Mouse (Mus musculus) ES-Bruce4 (cell line): ENCODE results near the gene Lrrc8a. TPM values are rescaled to one million over a fixed set of nuclear protein-coding genes. Genes with fewer than 3 reads are reported as not detected.

Experiments used
- H3K27ac ChIP-seq: 2 replicates; pipeline ENCODE4 v1.5.1; 2012; ENCODE audit warnings: low read length, inconsistent platforms; ENCODE audit not compliant: insufficient read depth
- H3K27me3 ChIP-seq: 2 replicates; pipeline ENCODE4 v1.6.1; 2012; ENCODE audit warnings: mild to moderate bottlenecking, low read length, inconsistent platforms; ENCODE audit not compliant: control insufficient read depth, poor library complexity, insufficient read depth, severe bottlenecking
- H3K36me3 ChIP-seq: 2 replicates; pipeline ENCODE4 v1.6.1; 2012; ENCODE audit warnings: inconsistent platforms, mild to moderate bottlenecking, low read length, moderate library complexity; ENCODE audit not compliant: control insufficient read depth, poor library complexity, insufficient read depth, severe bottlenecking
- H3K4me1 ChIP-seq: one replicate; pipeline ENCODE4 v1.8.1; 2011; ENCODE audit warnings: low read length; ENCODE audit not compliant: control insufficient read depth, insufficient read depth
- H3K4me3 ChIP-seq: 2 replicates; pipeline ENCODE4 v1.5.1; 2011; ENCODE audit warnings: low read depth, mild to moderate bottlenecking, low read length
- H3K9ac ChIP-seq: 2 replicates; pipeline ENCODE4 v1.6.1; 2012; ENCODE audit warnings: low read depth, mild to moderate bottlenecking, inconsistent platforms; ENCODE audit not compliant: poor library complexity, severe bottlenecking
- H3K9me3 ChIP-seq: replicated peaks from 2 replicates; pipeline ENCODE4 v1.6.1; 2012; ENCODE audit warnings: mild to moderate bottlenecking, low read length, inconsistent platforms; ENCODE audit not compliant: control insufficient read depth, poor library complexity, insufficient read depth, severe bottlenecking
- CTCF ChIP-seq: IDR thresholded peaks from one replicate; pipeline ENCODE4 v1.8.1; 2011; ENCODE audit warnings: low read depth, low read length
- EP300 ChIP-seq: IDR thresholded peaks from 2 replicates; pipeline ENCODE4 v1.6.1; 2011; ENCODE audit warnings: low read depth, low read length; ENCODE audit not compliant: insufficient read depth
- POLR2A ChIP-seq: IDR thresholded peaks from one replicate; pipeline ENCODE4 v1.8.1; 2011; ENCODE audit warnings: low read length; ENCODE audit not compliant: insufficient read depth
- polyA plus RNA-seq: library from polyadenylated mRNA; stranded (reverse); fragments of >200 nt; gene quantifications from 2 replicates; pipeline ENCODE4 v1.2.4, GENCODE M21; 2011; ENCODE audit warnings: low read depth; ENCODE audit not compliant: missing spikeins, insufficient read depth, insufficient read length

The Lrrc8a gene
- polyA plus RNA-seq, 1 experiment: 19.2 TPM

DNA sequence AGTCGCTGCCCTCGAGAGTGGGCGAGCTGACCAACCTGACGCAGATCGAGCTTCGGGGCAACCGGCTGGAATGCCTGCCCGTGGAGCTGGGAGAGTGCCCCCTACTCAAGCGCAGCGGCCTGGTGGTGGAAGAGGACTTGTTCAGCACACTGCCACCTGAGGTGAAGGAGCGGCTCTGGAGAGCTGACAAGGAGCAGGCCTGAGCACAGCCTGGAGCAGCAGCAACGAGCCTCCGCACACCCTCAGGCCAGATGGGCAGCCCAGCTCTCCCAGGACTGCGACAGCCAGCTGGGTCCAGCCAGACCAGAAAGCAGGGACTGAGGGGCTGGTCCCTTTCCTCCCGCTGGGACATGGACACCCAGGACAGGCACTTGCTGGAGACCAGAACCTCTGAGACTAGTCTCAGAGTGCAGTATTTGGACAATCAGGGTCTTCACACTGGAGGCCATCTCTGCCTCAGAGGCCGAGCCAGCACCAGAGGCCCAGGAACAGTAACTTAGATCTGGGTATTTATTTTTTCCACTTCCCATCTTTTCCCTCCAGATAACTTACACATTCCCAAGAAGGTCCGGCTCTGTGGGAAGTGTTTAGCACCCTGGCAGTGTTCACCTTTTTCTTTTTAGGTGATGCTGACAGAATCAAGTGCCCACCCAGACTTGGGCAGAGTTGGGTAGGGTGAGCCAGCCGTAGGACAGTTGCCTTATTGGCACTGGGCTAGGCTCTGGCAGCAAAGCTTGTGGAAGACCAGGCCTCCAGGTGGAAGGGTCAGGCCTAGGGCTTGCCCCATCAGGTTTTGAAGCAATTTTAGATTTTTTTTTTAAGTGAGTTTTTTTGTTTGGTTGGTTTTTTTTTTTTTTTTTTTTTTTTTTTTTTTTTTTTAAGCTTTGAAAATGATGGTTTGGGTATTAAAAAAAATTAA lies 24.7 kb downstream of the Lrrc8a start:
- Histone ChIP-seq H3K4me3 (peak overlapping the region; percentile 15; the same call in 1 of the 2 replicates), H3K4me1 (peaks cover 8% of the 10 kb centered on the region), H3K27me3 (no peaks in the 10 kb centered on the region), H3K36me3 (peaks cover 2% of the 10 kb centered on the region; the same call in 1 of the 2 replicates), H3K27ac (no peak overlapping the region), H3K9ac (no peak overlapping the region), H3K9me3 (no peaks in the 10 kb centered on the region)
- TF ChIP-seq POLR2A (no peak), CTCF (no peak), EP300 (no peak)

DNA sequence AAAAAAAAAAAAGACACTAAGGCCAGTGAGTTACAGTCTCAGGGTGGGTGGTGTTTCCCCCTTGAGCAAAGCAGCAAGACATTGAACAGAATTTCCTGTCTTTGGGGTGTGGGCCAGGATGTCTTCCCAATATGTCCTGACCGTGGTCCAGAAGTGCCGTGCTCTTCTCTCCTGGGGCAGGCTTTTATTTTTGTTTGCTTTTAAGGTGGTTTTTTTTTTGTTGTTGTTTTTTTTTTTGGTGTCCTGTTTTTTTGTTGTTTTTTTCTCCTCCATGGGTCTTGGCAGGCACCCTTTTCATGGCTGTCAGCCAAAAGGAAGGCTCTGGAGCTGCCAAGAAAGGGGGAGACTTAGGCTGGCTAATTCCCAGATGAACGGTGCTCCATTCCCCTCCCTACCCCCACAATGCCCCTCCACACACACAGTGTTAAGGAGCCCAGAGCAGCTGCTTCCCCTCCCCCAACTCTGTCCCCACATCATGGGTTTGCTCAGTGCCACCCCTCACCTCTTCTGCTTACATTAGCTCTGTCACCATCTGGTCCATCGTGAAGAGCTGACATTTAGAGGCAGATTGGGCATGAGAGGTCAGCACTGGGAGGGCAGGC lies 25.4 kb downstream of the Lrrc8a start:
- no peak overlapping the region for H3K9ac ChIP-seq
- H3K4me3 ChIP-seq: no peak overlapping the region
- TF ChIP-seq EP300 (no peak), POLR2A (no peak), CTCF (no peak)
- H3K27me3 ChIP-seq: no peaks in the 10 kb centered on the region
- no peaks in the 10 kb centered on the region for H3K36me3 ChIP-seq
- H3K9me3 ChIP-seq: no peaks in the 10 kb centered on the region
- H3K4me1 ChIP-seq: peaks cover 8% of the 10 kb centered on the region
- no peak overlapping the region for H3K27ac ChIP-seq

- Histone ChIP-seq H3K9me3 (no peaks in the 10 kb centered on the region), H3K27me3 (no peaks in the 10 kb centered on the region), H3K4me3 (no peak overlapping the region), H3K27ac (0 out of 2 replicates have a peak overlapping the region, but pooled peaks have one; percentile 11), H3K9ac (no peak overlapping the region), H3K36me3 (no peaks in the 10 kb centered on the region), H3K4me1 (peaks cover 6% of the 10 kb centered on the region)
- TF ChIP-seq CTCF: no peak
- no peak for TF ChIP-seq POLR2A
- TF ChIP-seq EP300: no peak
Measured at GRCm38 (mm10) chr2:30263811-30264210, 26.3 kb downstream of the Lrrc8a start.

DNA sequence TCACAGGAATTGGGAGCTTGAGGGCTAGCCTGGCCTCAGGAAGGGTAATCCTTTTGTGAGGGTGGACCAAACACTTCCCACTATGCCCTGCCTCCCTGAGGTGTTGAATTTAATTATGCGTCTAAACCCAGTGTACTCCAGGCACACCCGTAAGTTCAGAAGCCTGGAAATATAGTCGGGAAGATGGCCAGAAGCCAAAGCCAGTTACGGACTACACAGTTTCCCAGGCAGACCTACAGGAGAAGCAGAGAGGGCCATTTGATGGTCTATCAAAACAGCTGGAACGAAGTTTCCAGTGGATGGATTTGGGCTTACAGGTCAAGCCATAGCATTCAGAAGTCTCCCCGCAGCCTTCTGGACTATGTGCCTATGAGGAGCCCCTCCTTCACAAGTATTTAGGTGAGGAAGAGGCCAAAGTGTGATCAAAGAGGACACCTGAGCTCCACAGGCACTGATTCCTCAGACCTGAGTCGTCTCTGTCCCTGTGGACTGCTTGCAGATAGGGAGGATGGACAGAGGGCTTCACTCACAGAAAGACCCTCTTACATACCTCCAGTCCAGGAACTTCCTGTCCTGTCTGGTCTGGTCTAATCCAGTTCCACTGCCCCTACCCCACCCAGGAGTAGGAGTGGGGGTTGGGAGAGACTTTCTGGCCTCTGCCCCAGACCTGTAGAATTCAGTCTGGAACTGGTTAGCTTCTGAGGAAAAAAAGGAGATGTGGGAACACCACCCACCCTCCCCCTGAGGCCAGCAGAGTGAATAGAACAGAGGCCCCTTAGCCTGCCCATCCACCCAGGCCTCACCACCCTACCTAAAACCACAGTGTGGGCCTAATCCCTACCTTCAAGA lies 27.4 kb downstream of the Lrrc8a start:
- no peaks in the 10 kb centered on the region for H3K9me3 ChIP-seq
- H3K27ac ChIP-seq: peak overlapping the region; percentile 83
- H3K9ac ChIP-seq: 0 out of 2 replicates have a peak overlapping the region, but pooled peaks have one; percentile 55
- no peaks in the 10 kb centered on the region for H3K36me3 ChIP-seq
- H3K4me3 ChIP-seq: no peak overlapping the region
- peaks cover 6% of the 10 kb centered on the region for H3K4me1 ChIP-seq
- peak; percentile 89 for TF ChIP-seq EP300
- TF ChIP-seq POLR2A: no peak
- no peaks in the 10 kb centered on the region for H3K27me3 ChIP-seq

DNA sequence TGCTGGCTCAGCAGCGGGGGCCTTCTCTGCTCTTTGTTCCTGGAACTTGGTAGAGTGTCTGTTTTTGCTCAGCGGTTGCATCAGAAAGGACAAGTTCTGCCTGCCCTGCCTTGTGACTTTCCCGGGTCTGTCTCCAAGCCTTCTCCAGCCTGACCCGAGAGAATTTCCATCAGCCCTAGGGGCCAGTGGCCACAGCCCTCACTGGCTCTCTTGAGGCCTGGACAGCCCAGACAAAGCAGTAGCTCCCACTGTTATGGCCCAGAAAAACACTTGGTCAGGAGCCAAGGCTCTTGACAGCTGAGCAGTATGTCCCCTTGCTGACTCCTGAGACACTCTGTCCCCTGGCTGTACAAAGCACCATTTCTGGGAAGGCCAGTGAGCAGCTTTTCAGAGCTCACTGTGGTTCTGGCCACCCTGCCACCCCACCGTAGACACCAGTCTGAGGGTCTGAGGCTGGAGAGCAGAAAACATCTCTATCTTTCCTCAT lies 28.3 kb downstream of the Lrrc8a start, which contains the start of gene Phyhd1:
Gene Phyhd1, plus strand, starts transcription at position 437 of the 487 bp plus-strand sequence.
- TF ChIP-seq EP300: 0 out of 2 replicates have a peak, but pooled peaks have one; percentile 22
- TF ChIP-seq CTCF: no peak
- peak within 1 kb of the TSS; percentile 30 for H3K4me3 ChIP-seq
- H3K36me3 ChIP-seq: no peaks in the 10 kb centered on the region
- H3K27ac ChIP-seq: peak within 1 kb of the TSS; percentile 83
- H3K4me1 ChIP-seq: peaks cover 6% of the 10 kb centered on the region
- H3K27me3 ChIP-seq: no peaks in the 10 kb centered on the region
- H3K9ac ChIP-seq: peak within 1 kb of the TSS; percentile 55
- H3K9me3 ChIP-seq: no peaks in the 10 kb centered on the region
